Mouse (Mus musculus) intestine, postnatal 0 days (tissue): Measurements from ENCODE around the gene Lpar3. TPM values are rescaled to one million over a fixed set of nuclear protein-coding genes. Genes with fewer than 3 reads are reported as not detected.
"Not testable (repeated sequence)": the region's sequence is repeated elsewhere in the genome, so short reads cannot be mapped to it uniquely, and the experiment has no call there.

ENCODE experiments used
- ATAC-seq: fragments of 200-750 bp; cut with Nextera tagmentation; 2 replicates; pipeline ENCODE4 v1.8.0; 2017; ENCODE audit warnings: mild to moderate bottlenecking, moderate TSS enrichment, moderate library complexity
- H3K27ac ChIP-seq: fragments of 300-500 bp; sonication (generic); 2 replicates; pipeline ENCODE4 v1.5.1; 2014; ENCODE audit warnings: mild to moderate bottlenecking, low read depth, low read length, moderate library complexity
- H3K27me3 ChIP-seq: fragments of 300-500 bp; sonication (generic); replicated peaks from 2 replicates; pipeline ENCODE4 v1.6.1; 2014; ENCODE audit warnings: low read length, mixed read lengths; ENCODE audit not compliant: control insufficient read depth, insufficient read depth
- H3K36me3 ChIP-seq: fragments of 300-500 bp; sonication (generic); 2 replicates; pipeline ENCODE4 v1.6.1; 2014; ENCODE audit warnings: mild to moderate bottlenecking, moderate library complexity; ENCODE audit not compliant: control insufficient read depth, insufficient read depth
- H3K4me1 ChIP-seq: fragments of 300-500 bp; sonication (generic); replicated peaks from 2 replicates; pipeline ENCODE4 v1.6.1; 2014; ENCODE audit warnings: antibody characterized with exemption, low read length, mixed read lengths; ENCODE audit not compliant: control insufficient read depth, insufficient read depth
- H3K4me2 ChIP-seq: fragments of 300-500 bp; sonication (generic); replicated peaks from 2 replicates; pipeline ENCODE4 v1.6.1; 2014; ENCODE audit warnings: low read depth, mild to moderate bottlenecking, moderate library complexity
- H3K4me3 ChIP-seq: fragments of 300-500 bp; sonication (generic); 2 replicates; pipeline ENCODE4 v1.5.1; 2014; ENCODE audit warnings: low read depth, low read length
- H3K9ac ChIP-seq: fragments of 300-500 bp; sonication (generic); 2 replicates; pipeline ENCODE4 v1.6.1; 2014; ENCODE audit warnings: mild to moderate bottlenecking, low read depth, low read length
- H3K9me3 ChIP-seq: fragments of 300-500 bp; sonication (generic); 2 replicates; pipeline ENCODE4 v1.6.1; 2016; ENCODE audit warnings: mixed run types; ENCODE audit not compliant: control insufficient read depth
- CTCF ChIP-seq: sonication (generic); IDR thresholded peaks from 2 replicates; pipeline ENCODE4 v1.5.1; 2016; ENCODE audit warnings: low read depth, mild to moderate bottlenecking, control low read depth, antibody characterized with exemption, moderate library complexity
- WGBS: fragments of 180-500 bp; shearing (Covaris S2); extraction: QIAGEN DNeasy Blood & Tissue Kit; methylation state at CpG from one replicate; pipeline ENCODE4 v1.1.7; 2014; 5-methylcytosine and 5-hydroxymethylcytosine counted together
- polyA plus RNA-seq: library from polyadenylated mRNA; unstranded; fragments of >200 nt; fragmentation: Nextera tagmentation; extraction: Ambion mirVana; gene quantifications from 2 replicates; pipeline ENCODE4 v1.2.1, GENCODE M21; 2015

Lpar3 gene
- polyA plus RNA-seq, 1 experiment from 2014 or later = 10.7 TPM

- Histone ChIP-seq H3K27ac (no peak overlapping the region), H3K4me2 (no peak overlapping the region), H3K9me3 (no peaks in the 10 kb centered on the region), H3K27me3 (no peaks in the 10 kb centered on the region), H3K4me1 (no peaks in the 10 kb centered on the region), H3K36me3 (no peaks in the 10 kb centered on the region), H3K9ac (no peak overlapping the region), H3K4me3 (no peak overlapping the region)
- peak; percentile 90 for ATAC-seq
- 25% methylated on average over 11 of the region's 11 CpGs for WGBS
- TF ChIP-seq CTCF = no peak
Measured at GRCm38 (mm10) chr3:146205305-146205704, 15.5 kb upstream of the Lpar3 start.

- Histone ChIP-seq H3K27me3 (no peaks in the 10 kb centered on the region), H3K4me2 (no peak overlapping the region), H3K4me1 (no peaks in the 10 kb centered on the region), H3K9me3 (no peaks in the 10 kb centered on the region), H3K36me3 (no peaks in the 10 kb centered on the region), H3K27ac (no peak overlapping the region), H3K9ac (no peak overlapping the region), H3K4me3 (no peak overlapping the region)
- peak; percentile 62 for ATAC-seq
- TF ChIP-seq CTCF = no peak
- 60% methylated on average over 2 of the region's 2 CpGs for WGBS
Measured at GRCm38 (mm10) chr3:146206635-146207034, 14.1 kb upstream of the Lpar3 start.

GRCm38 (mm10) chr3:146207440-146207839 is 13.3 kb upstream of the Lpar3 start:
- Histone ChIP-seq H3K4me1 (no peaks in the 10 kb centered on the region), H3K9me3 (no peaks in the 10 kb centered on the region), H3K4me3 (no peak overlapping the region), H3K27ac (no peak overlapping the region), H3K27me3 (no peaks in the 10 kb centered on the region), H3K9ac (no peak overlapping the region), H3K36me3 (no peaks in the 10 kb centered on the region), H3K4me2 (no peak overlapping the region)
- no peak for ATAC-seq
- 32% methylated on average over 2 of the region's 2 CpGs for WGBS
- TF ChIP-seq CTCF = no peak

- not testable (repeated sequence) for H3K4me2 ChIP-seq, H3K9me3 ChIP-seq, H3K4me1 ChIP-seq, H3K4me3 ChIP-seq, H3K27ac ChIP-seq, ATAC-seq, H3K27me3 ChIP-seq, H3K36me3 ChIP-seq, H3K9ac ChIP-seq
- 95% methylated on average over 8 of the region's 8 CpGs for WGBS
Measured at GRCm38 (mm10) chr3:146209759-146210158, 11.0 kb upstream of the Lpar3 start.

GRCm38 (mm10) chr3:146211141-146211747 is 9.5 kb upstream of the Lpar3 start:
- no peak for TF ChIP-seq CTCF
- Histone ChIP-seq H3K4me2 (no peak overlapping the region), H3K4me3 (no peak overlapping the region), H3K9me3 (no peaks in the 10 kb centered on the region), H3K36me3 (no peaks in the 10 kb centered on the region), H3K9ac (no peak overlapping the region), H3K27ac (no peak overlapping the region), H3K27me3 (no peaks in the 10 kb centered on the region), H3K4me1 (no peaks in the 10 kb centered on the region)
- 78% methylated on average over 4 of the region's 4 CpGs for WGBS
- ATAC-seq = no peak

- no peak for ATAC-seq
- H3K27me3 ChIP-seq = no peaks in the 10 kb centered on the region
- no peaks in the 10 kb centered on the region for H3K36me3 ChIP-seq
- H3K9ac ChIP-seq = no peak overlapping the region
- WGBS = 83% methylated on average over 2 of the region's 2 CpGs
- no peak for TF ChIP-seq CTCF
- no peaks in the 10 kb centered on the region for H3K4me1 ChIP-seq
- no peak overlapping the region for H3K27ac ChIP-seq
- no peaks in the 10 kb centered on the region for H3K9me3 ChIP-seq
- no peak overlapping the region for H3K4me2 ChIP-seq
- H3K4me3 ChIP-seq = no peak overlapping the region
Measured at GRCm38 (mm10) chr3:146211964-146212363, 8.8 kb upstream of the Lpar3 start.

- Histone ChIP-seq H3K27ac (no peak overlapping the region), H3K9me3 (no peaks in the 10 kb centered on the region), H3K4me2 (peak overlapping the region; percentile 25), H3K27me3 (no peaks in the 10 kb centered on the region), H3K36me3 (no peaks in the 10 kb centered on the region), H3K9ac (no peak overlapping the region), H3K4me1 (no peaks in the 10 kb centered on the region), H3K4me3 (no peak overlapping the region)
- 24% methylated on average over 5 of the region's 5 CpGs for WGBS
- ATAC-seq = no peak
- no peak for TF ChIP-seq CTCF
Measured at GRCm38 (mm10) chr3:146213336-146213735, 7.4 kb upstream of the Lpar3 start.
